In the genomic region with DNA sequence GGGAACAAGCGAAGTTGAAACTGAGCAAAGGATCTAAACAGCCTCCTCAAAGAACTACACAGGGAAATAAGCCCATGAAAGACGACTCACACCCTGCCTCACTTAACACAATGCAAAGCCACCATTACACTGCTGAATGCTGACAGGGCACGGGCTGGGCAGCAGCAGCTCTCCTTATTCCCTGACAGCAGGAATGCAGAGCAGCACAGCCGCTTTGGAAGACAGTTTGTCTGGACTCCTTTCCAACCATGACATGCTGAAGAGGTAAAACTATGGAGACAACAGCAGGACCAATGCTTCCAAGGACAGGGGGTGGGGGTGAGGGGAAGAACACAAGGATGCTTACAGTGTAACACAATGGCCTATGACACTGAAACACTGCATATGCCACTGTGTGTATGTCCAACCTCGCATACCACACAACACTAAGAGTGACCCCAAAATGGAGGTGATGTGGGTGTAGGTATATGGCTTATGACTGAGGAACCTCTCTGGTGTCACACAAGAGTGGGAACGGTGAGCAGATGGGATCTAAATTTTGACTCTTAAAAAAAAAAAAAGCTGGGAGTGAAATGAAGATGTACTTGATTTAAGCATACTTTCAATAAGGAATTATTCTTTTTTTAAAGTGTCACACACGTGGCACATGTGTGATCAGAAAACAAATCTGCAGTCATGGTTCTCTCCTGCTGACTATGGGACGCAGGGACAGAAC, we compare ENCODE assay signal across 31 mouse cellular contexts. TPM values are rescaled to one million over a fixed set of nuclear protein-coding genes. Genes with fewer than 3 reads are reported as not detected.
DNase-seq lines count a peak whose midpoint lies in the region; ATAC-seq and TF ChIP-seq lines count a peak whose summit lies in the region.
"Had no signal": no experiment of that assay in that cellular context is flagged by ENCODE, and none has a peak within 500 bp of the region (broad histone marks: within the 10 kb centered on the region; RNA-seq: fewer than 3 reads in every experiment).

No protein-coding gene starts in this region.

- no peak for TF ChIP-seq CTCF in left cerebral cortex, adult 2 months (IDR thresholded peaks at IDR 0.05)

- peaks cover 4% of the 10 kb centered on the region; the same call in 1 of the 2 replicates for H3K36me3 ChIP-seq in forebrain, embryonic 11.5 days (ENCODE audit: control insufficient read depth, insufficient read depth, low read length)
- H3K36me3 ChIP-seq in forebrain, embryonic 13.5 days (ENCODE audit: poor library complexity, severe bottlenecking) = peaks cover 52% of the 10 kb centered on the region

- intact Hi-C loops in heart, postnatal 14 days (cut with DNase I) = no loop called here
- intact Hi-C loops in left cerebral cortex, adult 2 months (cut with DNase I) = no loop called here
- intact Hi-C loops in left cerebral cortex, postnatal 4 days (cut with DNase I) = no loop called here

- no peak overlapping the region for H3K4me2 ChIP-seq in forebrain, embryonic 11.5 days (ENCODE audit: low read depth, low read length, severe bottlenecking)
- no peak overlapping the region for H3K4me2 ChIP-seq in forebrain, embryonic 13.5 days
- H3K4me2 ChIP-seq: embryonic facial prominence, embryonic 13.5 days; embryonic facial prominence, embryonic 15.5 days had no signal

- DNase-seq in forebrain, embryonic 11.5 days (ENCODE audit: low spot score) = peak; percentile 9
- peak; percentile 63 for DNase-seq in heart, adult 11 months
- DNase-seq in heart, postnatal 14 days = no peak
- no peak for DNase-seq in left cerebral cortex, adult 2 months (ENCODE audit: extremely low spot score in 1 of 2, low spot score in 2 of 2)
- DNase-seq in left cerebral cortex, postnatal 4 days = no peak
- DNase-seq in brain, adult 2 months (ENCODE audit: low read depth, low spot score) = peak; percentile 52
- no peak for DNase-seq in right cerebral cortex, postnatal 4 days
- DNase-seq: adrenal gland, adult 8-10 months; adrenal gland, postnatal 14 days; adrenal gland, postnatal 36 days; B cell, adult 2 months; cerebellum, adult 11 months; cerebellum, adult 18-20 months; cerebellum, adult 8-10 months; cerebellum, adult 9-11 months; cerebellum, postnatal 14 days; cerebellum, postnatal 36 days; embryo, embryonic 11 days had no signal

- no peak for ATAC-seq in forebrain, embryonic 11.5 days (replicated peaks; ENCODE audit: low FRiP score)
- no peak for ATAC-seq in forebrain, embryonic 13.5 days
- ATAC-seq: activated CD4-positive, CD25-positive, alpha-beta regulatory T cell, adult 4 months; CD4-positive, CD25-positive, alpha-beta regulatory T cell, adult 4 months; forebrain, embryonic 14.5 days; forebrain, embryonic 16.5 days; Patski had no signal

- H3K9ac ChIP-seq in forebrain, embryonic 11.5 days (ENCODE audit: low read length) = no peak overlapping the region
- H3K9ac ChIP-seq in forebrain, embryonic 13.5 days = no peak overlapping the region
- H3K9ac ChIP-seq: embryonic facial prominence, embryonic 13.5 days; embryonic facial prominence, embryonic 15.5 days had no signal

- H3K27me3 ChIP-seq in forebrain, embryonic 11.5 days (ENCODE audit: control insufficient read depth, insufficient read depth, low read length) = no peaks in the 10 kb centered on the region
- no peaks in the 10 kb centered on the region for H3K27me3 ChIP-seq in forebrain, embryonic 13.5 days
- H3K27me3 ChIP-seq: CH12.LX; embryonic facial prominence, embryonic 13.5 days; embryonic facial prominence, embryonic 15.5 days; Patski had no signal

- H3K27ac ChIP-seq in forebrain, embryonic 11.5 days (ENCODE audit: low read depth, low read length) = no peak overlapping the region
- H3K27ac ChIP-seq in forebrain, embryonic 13.5 days = no peak overlapping the region
- H3K27ac ChIP-seq in left cerebral cortex, adult 2 months = 0 out of 2 replicates have a peak overlapping the region, but pooled peaks have one; percentile 8
- H3K27ac ChIP-seq: embryonic facial prominence, embryonic 13.5 days; embryonic facial prominence, embryonic 15.5 days; forebrain, embryonic 10.5 days had no signal

- no peaks in the 10 kb centered on the region for H3K9me3 ChIP-seq in forebrain, embryonic 11.5 days (ENCODE audit: control insufficient read depth, low read length)
- H3K9me3 ChIP-seq in forebrain, embryonic 13.5 days (replicated peaks) = no peaks in the 10 kb centered on the region
- H3K9me3 ChIP-seq: embryonic facial prominence, embryonic 13.5 days; embryonic facial prominence, embryonic 15.5 days; forebrain, embryonic 10.5 days; G1E had no signal

- no peak overlapping the region for H3K4me3 ChIP-seq in forebrain, embryonic 11.5 days (ENCODE audit: low read depth, low read length)
- no peak overlapping the region for H3K4me3 ChIP-seq in forebrain, embryonic 13.5 days
- no peak overlapping the region for H3K4me3 ChIP-seq in left cerebral cortex, adult 2 months
- H3K4me3 ChIP-seq: embryonic facial prominence, embryonic 13.5 days; embryonic facial prominence, embryonic 15.5 days; erythroblast, embryonic 14.5 days; forebrain, embryonic 10.5 days had no signal

- whole genome bisulfite sequencing in forebrain, embryonic 11.5 days = 85% methylated on average over 8 of the region's 8 CpGs
- 86% methylated on average over 8 of the region's 8 CpGs for WGBS in forebrain, embryonic 13.5 days

- no peaks in the 10 kb centered on the region for H3K4me1 ChIP-seq in forebrain, embryonic 11.5 days (replicated peaks; ENCODE audit: control insufficient read depth, insufficient read depth, low read length)
- no peaks in the 10 kb centered on the region for H3K4me1 ChIP-seq in forebrain, embryonic 13.5 days
- H3K4me1 ChIP-seq: embryonic facial prominence, embryonic 13.5 days; embryonic facial prominence, embryonic 15.5 days; forebrain, embryonic 10.5 days had no signal

RNA-seq across cellular contexts. Expression of a gene that starts 10.7 kb away (rescaled TPM):
- polyA plus RNA-seq in forebrain, embryonic 11.5 days (2014; fragmentation: Nextera tagmentation; extraction: Ambion mirVana) = 46.8 and 51.9 TPM in 2 replicates
- 49.9 and 50.9 TPM in 2 replicates for polyA plus RNA-seq in forebrain, embryonic 13.5 days (2015; fragmentation: Nextera tagmentation; extraction: Ambion mirVana)
- total RNA-seq in heart, postnatal 14 days (2021) = 10 to 100 TPM; 25.7 to 26.3 TPM
- 10 to 100 TPM; 38.5 to 42.3 TPM for total RNA-seq in left cerebral cortex, adult 2 months (2021)
- 10 to 100 TPM; 45.1 to 47.8 TPM for total RNA-seq in left cerebral cortex, postnatal 4 days (2021)

RNA-seq across cellular contexts. Expression of a gene that starts 31.5 kb away (rescaled TPM):
- 6.9 and 7.7 TPM in 2 replicates for polyA plus RNA-seq in forebrain, embryonic 11.5 days (2014; fragmentation: Nextera tagmentation; extraction: Ambion mirVana)
- polyA plus RNA-seq in forebrain, embryonic 13.5 days (2015; fragmentation: Nextera tagmentation; extraction: Ambion mirVana) = 13.3 and 16.9 TPM in 2 replicates
- total RNA-seq in heart, postnatal 14 days (2021) = 1 to 10 TPM; 4.1 to 4.5 TPM
- total RNA-seq in left cerebral cortex, adult 2 months (2021) = 10 to 100 TPM in 1 of 2 experiments, 1 to 10 TPM in 1; 8.6 to 11.1 TPM
- total RNA-seq in left cerebral cortex, postnatal 4 days (2021) = 10 to 100 TPM; 29.3 to 30.3 TPM
- total RNA-seq: common myeloid progenitor, adult 5-6 weeks; G1E had no signal
- polyA plus RNA-seq: activated CD4-positive, CD25-positive, alpha-beta regulatory T cell, adult 4 months; CD4-positive, CD25-positive, alpha-beta regulatory T cell, adult 4 months; erythroblast, embryonic 14.5 days; G1E had no signal

Comparison
In these comparisons a context has a peak if more than half of its experiments do, and no peak if none do; other contexts are left out.
1. DNase-seq: peak in forebrain, embryonic 11.5 days (single experiment), heart, adult 11 months (single experiment) and brain, adult 2 months (single experiment); none in heart, postnatal 14 days (0 of 2), left cerebral cortex, adult 2 months (0 of 2), left cerebral cortex, postnatal 4 days (single experiment) and right cerebral cortex, postnatal 4 days (single experiment).